Mouse (Mus musculus) MEL (cell line): ENCODE measurements around the gene Dgat2. TPM values are rescaled to one million over a fixed set of nuclear protein-coding genes. Genes with fewer than 3 reads are reported as not detected.

Experiments
- DNase-seq: peaks from one replicate; pipeline ENCODE4 v3.0.0; 2011; ENCODE audit warnings: low read depth, low spot score
- H3K27ac ChIP-seq: 2 replicates; pipeline ENCODE4 v1.5.1; 2012; ENCODE audit warnings: low read depth, mild to moderate bottlenecking, control low read depth, low read length, moderate library complexity; ENCODE audit not compliant: control insufficient read depth
- H3K27me3 ChIP-seq, 2 experiments: fragments of 150-350 bp in 1 of 2; sonication (generic) in 1 of 2; 2 replicates each; pipeline ENCODE4 v1.6.1; 2012; ENCODE audit warnings: low read length in 2 of 2, mild to moderate bottlenecking in 2 of 2, improper control_type of control experiment in 1 of 2, moderate library complexity in 1 of 2; ENCODE audit not compliant: insufficient read depth in 2 of 2, control insufficient read depth in 1 of 2
- H3K36me3 ChIP-seq, 2 experiments: 2 replicates each; pipeline ENCODE4 v1.6.1; 2012 to 2014; ENCODE audit warnings: low read length in 2 of 2, improper control_type of control experiment in 1 of 2, inconsistent platforms in 1 of 2, mild to moderate bottlenecking in 1 of 2; ENCODE audit not compliant: insufficient read depth in 2 of 2, control insufficient read depth in 1 of 2
- H3K4me1 ChIP-seq, 2 experiments: fragments of 150-350 bp in 1 of 2; sonication (generic) in 1 of 2; 2 replicates each; pipeline ENCODE4 v1.6.1; 2012; ENCODE audit warnings: low read length in 2 of 2, improper control_type of control experiment in 1 of 2, mild to moderate bottlenecking in 1 of 2; ENCODE audit not compliant: insufficient read depth in 2 of 2, control insufficient read depth in 1 of 2
- H3K4me3 ChIP-seq, 2 experiments: fragments of 150-350 bp in 1 of 2; sonication (generic) in 1 of 2; 2 replicates each; pipeline ENCODE4 v1.5.1; 2012; ENCODE audit warnings: low read depth in 2 of 2, low read length in 2 of 2, mild to moderate bottlenecking in 2 of 2, moderate library complexity in 2 of 2, control low read depth in 1 of 2, improper control_type of control experiment in 1 of 2; ENCODE audit not compliant: control insufficient read depth in 1 of 2, insufficient read depth in 1 of 2
- H3K79me2 ChIP-seq: 2 replicates; pipeline ENCODE4 v1.6.1; 2012; ENCODE audit warnings: mild to moderate bottlenecking, low read length, moderate library complexity; ENCODE audit not compliant: control insufficient read depth, poor library complexity, insufficient read depth
- H3K9ac ChIP-seq: 2 replicates; pipeline ENCODE4 v1.6.1; 2012; ENCODE audit warnings: low read depth, mild to moderate bottlenecking, control low read depth, low read length, moderate library complexity; ENCODE audit not compliant: control insufficient read depth, poor library complexity, severe bottlenecking
- H3K9me3 ChIP-seq: fragments of 150-350 bp; sonication (generic); replicated peaks from 2 replicates; pipeline ENCODE4 v1.6.1; 2012; ENCODE audit warnings: mild to moderate bottlenecking, low read length, improper control_type of control experiment, moderate library complexity; ENCODE audit not compliant: insufficient read depth
- BHLHE40 ChIP-seq: IDR thresholded peaks from 2 replicates; pipeline ENCODE4 v1.6.1; 2012; ENCODE audit warnings: low read depth, mild to moderate bottlenecking, inconsistent platforms, low read length, improper control_type of control experiment, borderline replicate concordance
- CHD1 ChIP-seq: IDR thresholded peaks from 2 replicates; pipeline ENCODE4 v1.6.1; 2012; ENCODE audit warnings: low read depth, mild to moderate bottlenecking, inconsistent platforms, low read length, improper control_type of control experiment
- CHD2 ChIP-seq: IDR thresholded peaks from 2 replicates; pipeline ENCODE4 v1.6.1; 2011; ENCODE audit warnings: low read length, improper control_type of control experiment
- CTCF ChIP-seq, 3 experiments: IDR thresholded peaks in 2 of 3; conservative IDR thresholded peaks in 1 of 3; 2 replicates each; pipeline ENCODE4 v1.5.1; 2011 to 2012; ENCODE audit warnings: low read length in 3 of 3, low read depth in 2 of 3, mild to moderate bottlenecking in 2 of 3, improper control_type of control experiment in 1 of 3, inconsistent platforms in 1 of 3, mixed read lengths in 1 of 3, moderate library complexity in 1 of 3; ENCODE audit not compliant: control insufficient read depth in 1 of 3, insufficient read depth in 1 of 3, poor library complexity in 1 of 3, severe bottlenecking in 1 of 3
- ELF1 ChIP-seq: IDR thresholded peaks from 2 replicates; pipeline ENCODE4 v1.6.1; 2014; ENCODE audit warnings: low read depth, mild to moderate bottlenecking, inconsistent platforms, low read length, improper control_type of control experiment, moderate library complexity
- GABPA ChIP-seq: IDR thresholded peaks from 2 replicates; pipeline ENCODE4 v1.6.1; 2012; ENCODE audit warnings: low read depth, mild to moderate bottlenecking, inconsistent platforms, low read length, improper control_type of control experiment, moderate library complexity
- GATA1 ChIP-seq: IDR thresholded peaks from 2 replicates; pipeline ENCODE4 v1.6.1; 2011; ENCODE audit warnings: low read depth, low read length, improper control_type of control experiment
- HCFC1 ChIP-seq: IDR thresholded peaks from 2 replicates; pipeline ENCODE4 v1.6.1; 2012; ENCODE audit warnings: low read depth, mild to moderate bottlenecking, inconsistent platforms, low read length, improper control_type of control experiment, moderate library complexity
- KAT2A ChIP-seq: conservative IDR thresholded peaks from 2 replicates; pipeline ENCODE4 v1.6.1; 2012; ENCODE audit warnings: low read depth, low read length, improper control_type of control experiment, inconsistent platforms
- MAX ChIP-seq: IDR thresholded peaks from 2 replicates; pipeline ENCODE4 v1.6.1; 2011; ENCODE audit warnings: low read length, improper control_type of control experiment
- MAZ ChIP-seq: IDR thresholded peaks from 2 replicates; pipeline ENCODE4 v1.6.1; 2012; ENCODE audit warnings: low read depth, mild to moderate bottlenecking, inconsistent platforms, low read length, improper control_type of control experiment
- MEF2A ChIP-seq: IDR thresholded peaks from 2 replicates; pipeline ENCODE4 v1.6.1; 2014; ENCODE audit warnings: low read depth, mild to moderate bottlenecking, inconsistent platforms, low read length, improper control_type of control experiment; ENCODE audit not compliant: poor library complexity, insufficient replicate concordance, severe bottlenecking; ENCODE audit errors: extremely low read depth
- MXI1 ChIP-seq: IDR thresholded peaks from 2 replicates; pipeline ENCODE4 v1.6.1; 2011; ENCODE audit warnings: mild to moderate bottlenecking, low read depth, low read length, improper control_type of control experiment
- MYB ChIP-seq: IDR thresholded peaks from 2 replicates; pipeline ENCODE4 v1.6.1; 2011; ENCODE audit warnings: mild to moderate bottlenecking, low read depth, low read length, improper control_type of control experiment
- NELFE ChIP-seq: IDR thresholded peaks from 2 replicates; pipeline ENCODE4 v1.6.1; 2011; ENCODE audit warnings: low read depth, low read length, improper control_type of control experiment
- NRF1 ChIP-seq: IDR thresholded peaks from 2 replicates; pipeline ENCODE4 v1.6.1; 2014; ENCODE audit warnings: low read depth, mild to moderate bottlenecking, inconsistent platforms, low read length, improper control_type of control experiment, moderate library complexity; ENCODE audit not compliant: poor library complexity, insufficient read depth, severe bottlenecking
- POLR2A ChIP-seq, 2 experiments: IDR thresholded peaks; 2 replicates each; pipeline ENCODE4 v1.6.1; 2011 to 2012; ENCODE audit warnings: low read length in 2 of 2, mild to moderate bottlenecking in 2 of 2, control low read depth in 1 of 2, improper control_type of control experiment in 1 of 2, low read depth in 1 of 2, moderate library complexity in 1 of 2; ENCODE audit not compliant: control insufficient read depth in 1 of 2, insufficient read depth in 1 of 2, poor library complexity in 1 of 2
- POLR2AphosphoS5 ChIP-seq: IDR thresholded peaks from 2 replicates; pipeline ENCODE4 v1.6.1; 2012; ENCODE audit warnings: low read depth, borderline replicate concordance, mild to moderate bottlenecking, inconsistent platforms, low read length, moderate library complexity, mixed read lengths
- RCOR1 ChIP-seq: IDR thresholded peaks from 2 replicates; pipeline ENCODE4 v1.6.1; 2012; ENCODE audit warnings: low read depth, mild to moderate bottlenecking, inconsistent platforms, low read length, improper control_type of control experiment
- TBP ChIP-seq: IDR thresholded peaks from 2 replicates; pipeline ENCODE4 v1.8.0; 2011; ENCODE audit warnings: low read depth, low read length, improper control_type of control experiment
- TCF12 ChIP-seq: IDR thresholded peaks from 2 replicates; pipeline ENCODE4 v1.6.1; 2014; ENCODE audit warnings: low read depth, mild to moderate bottlenecking, inconsistent platforms, low read length, improper control_type of control experiment, moderate library complexity
- USF1 ChIP-seq: IDR thresholded peaks from 2 replicates; pipeline ENCODE4 v1.6.1; 2014; ENCODE audit warnings: low read depth, mild to moderate bottlenecking, inconsistent platforms, low read length, improper control_type of control experiment, moderate library complexity
- USF2 ChIP-seq, 2 experiments: IDR thresholded peaks; 2 replicates each; pipeline ENCODE4 v1.6.1; 2011 to 2012; ENCODE audit warnings: improper control_type of control experiment in 2 of 2, low read length in 2 of 2, borderline replicate concordance in 1 of 2, inconsistent platforms in 1 of 2, low read depth in 1 of 2, mild to moderate bottlenecking in 1 of 2; ENCODE audit not compliant: insufficient read depth in 1 of 2
- ZKSCAN1 ChIP-seq: IDR thresholded peaks from 2 replicates; pipeline ENCODE4 v1.6.1; 2012; ENCODE audit warnings: low read depth, mild to moderate bottlenecking, inconsistent platforms, low read length, improper control_type of control experiment, moderate library complexity
- ZMIZ1 ChIP-seq: IDR thresholded peaks from 2 replicates; pipeline ENCODE4 v1.6.1; 2012; ENCODE audit warnings: low read depth, mild to moderate bottlenecking, inconsistent platforms, low read length, improper control_type of control experiment, moderate library complexity
- polyA plus RNA-seq, 2 experiments: library from polyadenylated mRNA; stranded (reverse) in 1 of 2; unstranded in 1 of 2; fragments of >175 nt in 1 of 2; fragments of >200 nt in 1 of 2; gene quantifications; 2 replicates each; pipeline versions ENCODE4 v1.2.1 to v1.2.4; 2012; ENCODE audit warnings: low replicate concordance in 2 of 2, low read depth in 1 of 2; ENCODE audit not compliant: insufficient read length in 2 of 2, insufficient read depth in 1 of 2, missing spikeins in 1 of 2
- total RNA-seq: library from RNA; depleted of rRNA; stranded (reverse); fragments of 300-350 nt; gene quantifications from 2 replicates; pipeline ENCODE4 v1.2.3, GENCODE M21; 2012

Dgat2 gene
- total and polyA plus RNA-seq, 3 experiments, result 4.1 to 7.7 TPM; not detected in 1

DNA sequence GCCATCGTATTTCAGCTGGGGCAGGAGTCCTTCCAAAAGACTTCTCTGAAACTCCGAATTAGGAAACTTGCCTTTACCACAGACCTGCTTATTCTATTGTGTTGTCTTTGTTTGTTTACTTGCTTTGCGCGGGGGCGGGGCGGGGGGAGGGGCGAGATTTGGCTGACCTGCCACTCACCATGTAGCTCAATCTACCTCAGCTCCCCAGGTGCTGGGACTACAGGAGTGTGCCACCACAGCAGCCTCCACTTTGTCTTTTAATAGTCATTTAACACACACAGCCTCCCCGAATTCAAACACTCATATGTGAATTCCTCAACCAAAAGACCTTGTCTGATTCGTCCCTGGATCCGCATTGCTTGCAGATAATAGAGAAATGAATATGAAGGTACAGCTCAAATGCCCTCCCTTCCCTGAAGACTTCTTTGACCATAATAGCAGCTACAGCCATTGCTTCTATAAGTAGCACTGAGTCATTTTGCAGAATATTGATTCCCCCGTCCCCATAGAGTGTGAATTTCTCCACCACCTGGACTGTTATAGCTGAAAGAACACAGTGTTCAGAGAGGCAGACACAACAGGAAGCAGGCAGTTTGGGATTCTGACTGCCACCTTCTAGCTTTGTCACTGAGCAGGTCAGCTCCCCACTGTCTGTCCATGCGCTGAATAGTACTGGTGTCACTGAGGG lies 40.5 kb downstream of the Dgat2 start:
- TF ChIP-seq KAT2A (no peak), MAZ (no peak), ZKSCAN1 (no peak), MEF2A (no peak), CHD2 (no peak), ZMIZ1 (no peak), ELF1 (no peak), RCOR1 (no peak), GABPA (no peak), MAX (no peak), CTCF (IDR thresholded peaks at IDR 0.05 in 2 of 3, conservative IDR thresholded peaks at IDR 0.05 in 1 of 3; ENCODE audit: control insufficient read depth in 1 of 3, insufficient read depth in 1 of 3, low read depth in 2 of 3, low read length in 3 of 3, poor library complexity in 1 of 3, severe bottlenecking in 1 of 3) (no peak), MXI1 (no peak)
- DNase-seq, result no peak
- peak overlapping the region; percentile 36 to 63 for H3K4me3 ChIP-seq
- H3K27ac ChIP-seq, result no peak overlapping the region
- peaks cover 0 to 3% of the 10 kb centered on the region in 2 experiments; a peak in 1 of 4 replicates for H3K36me3 ChIP-seq
- H3K9ac ChIP-seq, result peak overlapping the region; percentile 16; the same call in 1 of the 2 replicates
- peaks cover 0 to 2% of the 10 kb centered on the region in 2 experiments; a peak in 1 of 4 replicates for H3K4me1 ChIP-seq
- no peaks in the 10 kb centered on the region for H3K27me3 ChIP-seq
- H3K9me3 ChIP-seq, result no peaks in the 10 kb centered on the region
- peaks cover 25% of the 10 kb centered on the region for H3K79me2 ChIP-seq

DNA sequence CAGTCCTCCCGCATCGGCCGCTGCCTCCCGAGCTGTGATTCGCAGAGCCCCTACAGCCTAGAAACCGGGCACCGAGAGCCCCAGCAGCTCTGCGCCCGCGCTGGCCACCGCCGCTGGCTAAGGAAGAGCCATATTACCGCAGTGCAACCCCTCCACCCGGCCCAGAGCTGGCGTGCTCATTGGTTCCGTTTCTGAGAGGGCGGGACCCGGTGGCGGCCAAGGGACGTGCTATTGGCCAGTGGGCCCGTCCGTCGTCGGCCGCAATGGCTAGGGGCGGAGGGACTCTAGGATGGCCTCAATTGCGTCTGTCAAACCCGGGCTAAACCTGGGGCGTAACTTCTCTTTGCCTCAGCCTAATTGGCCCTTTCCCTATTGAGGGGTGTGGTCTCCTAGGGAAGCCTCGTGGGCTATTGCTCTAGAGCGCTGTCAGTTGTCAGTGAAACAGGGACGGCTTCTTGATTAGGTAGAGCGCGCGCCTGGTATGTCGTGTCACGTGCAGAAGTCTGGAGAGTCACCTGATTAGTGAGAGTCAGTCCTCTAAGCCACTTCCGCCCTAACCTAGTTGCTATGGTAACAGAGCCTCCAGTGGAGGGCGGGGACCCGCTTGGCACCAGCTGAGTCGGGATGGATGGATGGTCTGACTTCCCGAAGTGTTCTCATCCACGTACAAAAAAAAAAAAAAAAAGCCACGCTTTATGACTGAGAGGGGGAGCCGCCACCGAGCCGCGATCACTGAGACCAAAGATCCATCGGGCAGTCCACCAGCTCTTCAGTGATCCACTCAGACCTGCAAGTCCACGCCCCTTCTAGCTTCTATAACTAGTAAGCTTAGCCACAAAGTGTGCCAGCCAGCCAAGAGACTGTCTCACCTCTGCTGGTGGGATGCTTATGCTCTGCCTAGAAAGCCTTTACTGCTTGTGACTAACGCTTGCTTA lies 41.3 kb downstream of the Dgat2 start, which contains the start of gene Uvrag:
Uvrag (minus strand) TSS at position 158 of the 935 bp plus-strand sequence.
- Histone ChIP-seq H3K79me2 (peaks cover 28% of the 10 kb centered on the region), H3K27ac (peak within 1 kb of the TSS; percentile 47), H3K9me3 (no peaks in the 10 kb centered on the region), H3K9ac (peak within 1 kb of the TSS; percentile 89), H3K27me3 (no peaks in the 10 kb centered on the region), H3K36me3 (peaks cover 0 to 3% of the 10 kb centered on the region in 2 experiments; a peak in 1 of 4 replicates), H3K4me1 (peaks cover 0 to 2% of the 10 kb centered on the region in 2 experiments; a peak in 1 of 4 replicates), H3K4me3 (peak within 1 kb of the TSS; percentile 72 to 99)
- peak; percentile 99 for DNase-seq
- TF ChIP-seq MYB (no peak), MEF2A (no peak), POLR2AphosphoS5 (no peak), TBP (peak; percentile 74), MAZ (peak; percentile 40; the same call in 1 of the 2 replicates), MAX (peak; percentile 95), TCF12 (peak; percentile 56; the same call in 1 of the 2 replicates), MXI1 (peak; percentile 89), HCFC1 (peak; percentile 88), NRF1 (0 out of 2 replicates have a peak, but pooled peaks have one; percentile 32), USF2 (IDR thresholded peaks at IDR 0.05; ENCODE audit: borderline replicate concordance in 1 of 2, insufficient read depth in 1 of 2, low read depth in 1 of 2, low read length in 2 of 2) (peak; percentile 92 to 98), POLR2A (IDR thresholded peaks at IDR 0.05; ENCODE audit: control insufficient read depth in 1 of 2, insufficient read depth in 1 of 2, low read depth in 1 of 2, low read length in 2 of 2, poor library complexity in 1 of 2) (peak; percentile 85 to 86), CHD2 (peak; percentile 70; the same call in 1 of the 2 replicates), GATA1 (peak; percentile 31), ELF1 (peak; percentile 95), CHD1 (no peak), NELFE (peak; percentile 79), USF1 (peak; percentile 99), ZMIZ1 (0 out of 2 replicates have a peak, but pooled peaks have one; percentile 41), BHLHE40 (peak; percentile 98)
